Comparison of ENCODE assay signal across 22 mouse cellular contexts in genomic region chr8:73225654-73226053, GRCm38 (mm10).
DNase-seq lines count a peak whose midpoint lies in the region; ATAC-seq and TF ChIP-seq lines count a peak whose summit lies in the region.
"Had no signal": no experiment of that assay in that cellular context is flagged by ENCODE, and none has a peak within 500 bp of the region (broad histone marks: within the 10 kb centered on the region; RNA-seq: fewer than 3 reads in every experiment).

No protein-coding gene starts in this region.

- intact Hi-C loops in left cerebral cortex, postnatal 4 days (cut with DNase I), result loop anchor here (10.0 kb wide), 1 partner anchor 221 kb away; no protein-coding TSS in a partner anchor

- no peak for TF ChIP-seq POLR2A in cerebellum, adult 2 months (IDR thresholded peaks at IDR 0.05; ENCODE audit: borderline replicate concordance, insufficient read depth, low read length)

- no peak overlapping the region for H3K27ac ChIP-seq in cerebellum, adult 2 months (ENCODE audit: insufficient read depth, low read length)
- H3K27ac ChIP-seq in heart, embryonic 12.5 days (ENCODE audit: poor library complexity, severe bottlenecking), result no peak overlapping the region
- H3K27ac ChIP-seq: forebrain, embryonic 10.5 days; hindbrain, embryonic 10.5 days; limb, embryonic 13.5 days; liver, embryonic 13.5 days; midbrain, embryonic 15.5 days; neural tube, embryonic 15.5 days had no signal

- H3K4me1 ChIP-seq in cerebellum, adult 2 months (ENCODE audit: control insufficient read depth, insufficient read depth, low read length), result peaks cover 6% of the 10 kb centered on the region
- peaks cover 14% of the 10 kb centered on the region for H3K4me1 ChIP-seq in heart, embryonic 12.5 days (replicated peaks)
- H3K4me1 ChIP-seq: hindbrain, embryonic 10.5 days; limb, embryonic 13.5 days; liver, embryonic 13.5 days; neural tube, embryonic 15.5 days had no signal

- no peak for ATAC-seq in heart, embryonic 12.5 days (ENCODE audit: insufficient number of reproducible peaks, low FRiP score)
- ATAC-seq: CD4-positive, CD25-positive, alpha-beta regulatory T cell, adult 4 months; midbrain, embryonic 15.5 days; Patski had no signal

- TF ChIP-seq CTCF in cerebellum, adult 2 months (IDR thresholded peaks at IDR 0.05; ENCODE audit: borderline replicate concordance, insufficient read depth, low read depth, low read length), result no peak

- DNase-seq in cerebellum, adult 2 months, result peak; percentile 13 to 42
- no peak for DNase-seq in cerebellum, adult 11 months
- DNase-seq in heart, adult 18-20 months, result peak; percentile 33
- peak; percentile 32 for DNase-seq in left cerebral cortex, adult 11 months (ENCODE audit: low spot score)
- DNase-seq in left cerebral cortex, postnatal 4 days, result no peak
- peak; percentile 15 for DNase-seq in skeletal muscle tissue, adult 2 months (ENCODE audit: low read depth, low spot score)
- no peak for DNase-seq in thymus, adult 18-20 months
- DNase-seq: adrenal gland, adult 8-10 months; kidney, adult 2 months; kidney, postnatal 14 days; liver, embryonic 13.5 days; lung, embryonic 14.5 days; lung, postnatal 36 days; thymus, postnatal 4 days had no signal

- 33% methylated on average over 2 of the region's 2 CpGs for WGBS in cerebellum, adult 2 months
- 44% methylated on average over 2 of the region's 2 CpGs for WGBS in heart, embryonic 12.5 days

- no peaks in the 10 kb centered on the region for H3K9me3 ChIP-seq in heart, embryonic 12.5 days (replicated peaks)
- H3K9me3 ChIP-seq: forebrain, embryonic 10.5 days; hindbrain, embryonic 10.5 days; limb, embryonic 13.5 days; liver, embryonic 13.5 days; midbrain, embryonic 15.5 days; neural tube, embryonic 15.5 days had no signal

- H3K4me2 ChIP-seq in heart, embryonic 12.5 days, result no peak overlapping the region
- H3K4me2 ChIP-seq: limb, embryonic 13.5 days; liver, embryonic 13.5 days; lung, embryonic 14.5 days; midbrain, embryonic 15.5 days; neural tube, embryonic 15.5 days had no signal

- H3K27me3 ChIP-seq in cerebellum, adult 2 months (ENCODE audit: control insufficient read depth, insufficient read depth, low read length), result no peaks in the 10 kb centered on the region
- H3K27me3 ChIP-seq in heart, embryonic 12.5 days (replicated peaks), result no peaks in the 10 kb centered on the region
- H3K27me3 ChIP-seq: limb, embryonic 13.5 days; liver, embryonic 13.5 days; midbrain, embryonic 15.5 days; neural tube, embryonic 15.5 days; Patski had no signal

- H3K4me3 ChIP-seq in cerebellum, adult 2 months (replicated peaks; ENCODE audit: insufficient read depth, low read depth, low read length), result no peak overlapping the region
- H3K4me3 ChIP-seq in heart, embryonic 12.5 days, result no peak overlapping the region
- H3K4me3 ChIP-seq: forebrain, embryonic 10.5 days; hindbrain, embryonic 10.5 days; limb, embryonic 13.5 days; liver, embryonic 13.5 days; midbrain, embryonic 15.5 days; neural tube, embryonic 15.5 days had no signal

- no peaks in the 10 kb centered on the region for H3K36me3 ChIP-seq in heart, embryonic 12.5 days
- H3K36me3 ChIP-seq: forebrain, embryonic 10.5 days; hindbrain, embryonic 10.5 days; limb, embryonic 13.5 days; liver, embryonic 13.5 days; midbrain, embryonic 15.5 days; neural tube, embryonic 15.5 days had no signal

- no peak overlapping the region for H3K9ac ChIP-seq in heart, embryonic 12.5 days
- H3K9ac ChIP-seq: limb, embryonic 13.5 days; liver, embryonic 13.5 days; lung, embryonic 14.5 days; midbrain, embryonic 15.5 days; neural tube, embryonic 15.5 days had no signal

Comparison
In these comparisons a context has a peak if more than half of its experiments do, and no peak if none do; other contexts are left out.
1. DNase-seq: peak in cerebellum, adult 2 months (2 of 2), heart, adult 18-20 months (2 of 2), left cerebral cortex, adult 11 months (single experiment) and skeletal muscle tissue, adult 2 months (single experiment); none in cerebellum, adult 11 months (single experiment), left cerebral cortex, postnatal 4 days (single experiment) and thymus, adult 18-20 months (0 of 2).